ENCODE assay signal across 9 mouse cellular contexts in genomic region chr1:36277267-36278060, GRCm38 (mm10). TPM values are rescaled to one million over a fixed set of nuclear protein-coding genes. Genes with fewer than 3 reads are reported as not detected.
DNase-seq lines count a peak whose midpoint lies in the region; ATAC-seq and TF ChIP-seq lines count a peak whose summit lies in the region.
"Had no signal": no experiment of that assay in that cellular context is flagged by ENCODE, and none has a peak within 500 bp of the region (broad histone marks: within the 10 kb centered on the region; RNA-seq: fewer than 3 reads in every experiment).

No protein-coding gene starts in this region.

- H3K4me1 ChIP-seq in heart, embryonic 12.5 days (replicated peaks), result peaks cover 20% of the 10 kb centered on the region
- H3K4me1 ChIP-seq in kidney, adult 2 months (ENCODE audit: control insufficient read depth, insufficient read depth, low read length), result peaks cover 8% of the 10 kb centered on the region
- peaks cover 6% of the 10 kb centered on the region for H3K4me1 ChIP-seq in limb, embryonic 14.5 days (ENCODE audit: control insufficient read depth, insufficient read depth, low read length)

- TF ChIP-seq CTCF in kidney, adult 2 months (conservative IDR thresholded peaks at IDR 0.05; ENCODE audit: insufficient read depth, insufficient read length, low read depth, low read length), result peak; percentile 90

- no peaks in the 10 kb centered on the region for H3K9me3 ChIP-seq in heart, embryonic 12.5 days (replicated peaks)
- H3K9me3 ChIP-seq in limb, embryonic 14.5 days (ENCODE audit: control insufficient read depth, low read length), result no peaks in the 10 kb centered on the region

- H3K27ac ChIP-seq in heart, embryonic 12.5 days (ENCODE audit: poor library complexity, severe bottlenecking), result no peak overlapping the region
- H3K27ac ChIP-seq in kidney, adult 2 months (ENCODE audit: insufficient read depth, low read depth, low read length), result no peak overlapping the region
- no peak overlapping the region for H3K27ac ChIP-seq in limb, embryonic 14.5 days (replicated peaks; ENCODE audit: low read depth, low read length)
- H3K27ac ChIP-seq: macrophage had no signal

- H3K27me3 ChIP-seq in heart, embryonic 12.5 days (replicated peaks), result no peaks in the 10 kb centered on the region
- no peaks in the 10 kb centered on the region for H3K27me3 ChIP-seq in kidney, adult 2 months (replicated peaks; ENCODE audit: control insufficient read depth, insufficient read depth, low read length)
- H3K27me3 ChIP-seq in limb, embryonic 14.5 days (ENCODE audit: control insufficient read depth, insufficient read depth, low read length), result no peaks in the 10 kb centered on the region

- no peak for TF ChIP-seq POLR2A in kidney, adult 2 months (IDR thresholded peaks at IDR 0.05; ENCODE audit: low read depth, low read length)
- no peak for TF ChIP-seq POLR2A in limb, embryonic 14.5 days (IDR thresholded peaks at IDR 0.05; ENCODE audit: borderline replicate concordance, extremely low read depth, insufficient read depth, insufficient read length)

- no peak overlapping the region for H3K4me2 ChIP-seq in heart, embryonic 12.5 days
- H3K4me2 ChIP-seq in limb, embryonic 14.5 days (replicated peaks; ENCODE audit: low read depth, low read length, severe bottlenecking), result no peak overlapping the region

- 20% methylated on average over 7 of the region's 7 CpGs for WGBS in heart, embryonic 12.5 days
- WGBS in kidney, adult 2 months, result 33% methylated on average over 7 of the region's 7 CpGs
- WGBS in limb, embryonic 14.5 days, result 21% methylated on average over 7 of the region's 7 CpGs

- H3K9ac ChIP-seq in heart, embryonic 12.5 days, result no peak overlapping the region
- H3K9ac ChIP-seq in limb, embryonic 14.5 days (ENCODE audit: low read depth, low read length, severe bottlenecking), result no peak overlapping the region

- H3K36me3 ChIP-seq in heart, embryonic 12.5 days, result no peaks in the 10 kb centered on the region
- no peaks in the 10 kb centered on the region for H3K36me3 ChIP-seq in kidney, adult 2 months (ENCODE audit: control insufficient read depth, insufficient read depth, low read length)
- no peaks in the 10 kb centered on the region for H3K36me3 ChIP-seq in limb, embryonic 14.5 days (ENCODE audit: control insufficient read depth, insufficient read depth, low read length)

- ATAC-seq in heart, embryonic 12.5 days (ENCODE audit: insufficient number of reproducible peaks, low FRiP score), result no peak
- peak; percentile 52 for ATAC-seq in erythroid progenitor cell, adult 5-6 weeks (replicated peaks; ENCODE audit: low FRiP score, poor library complexity, severe bottlenecking)
- ATAC-seq in limb, embryonic 14.5 days (ENCODE audit: low FRiP score, low read depth), result no peak
- ATAC-seq in neutrophil, adult 5-6 weeks (ENCODE audit: extremely low read depth, insufficient number of reproducible peaks, low FRiP score, poor library complexity, severe bottlenecking), result peak; percentile 31

- DNase-seq in heart, adult 18-20 months, result peak; percentile 84 to 93
- DNase-seq in brain, adult 2 months (ENCODE audit: low read depth, low spot score), result peak; percentile 70
- DNase-seq in kidney, adult 2 months, result peak; percentile 85
- DNase-seq in limb, embryonic 14.5 days (ENCODE audit: low spot score), result peak; percentile 60
- DNase-seq in thymus, adult 18-20 months, result peak; percentile 66 to 73

- no peak overlapping the region for H3K4me3 ChIP-seq in heart, embryonic 12.5 days
- H3K4me3 ChIP-seq in kidney, adult 2 months (ENCODE audit: insufficient read depth, low read depth, low read length), result no peak overlapping the region
- no peak overlapping the region for H3K4me3 ChIP-seq in limb, embryonic 14.5 days (replicated peaks; ENCODE audit: low read length)

RNA-seq across cellular contexts. Expression of gene Neurl3, which starts 3.0 kb away (rescaled TPM):
- 1 to 10 TPM; 3.2 to 3.4 TPM for total RNA-seq in heart, adult 18-20 months (2021)
- polyA plus RNA-seq in heart, embryonic 12.5 days (2016; fragmentation: Nextera tagmentation; extraction: Ambion mirVana), result 2.4 and 2.6 TPM in 2 replicates
- total RNA-seq in erythroid progenitor cell, adult 5-6 weeks (2015; ENCODE audit: low replicate concordance), result 6.1 and 7.1 TPM in 2 replicates
- total RNA-seq in erythroid progenitor cell, adult 5-6 weeks (2017; ENCODE audit: low replicate concordance), result 4.7 and 10.0 TPM in 2 replicates
- 7.4 and 9.9 TPM in 2 replicates for polyA plus RNA-seq in kidney, adult 2 months (2012; rRNA removed)
- 3.0 and 3.7 TPM in 2 replicates for polyA plus RNA-seq in limb, embryonic 14.5 days (2012; rRNA removed)
- 1.8 and 1.9 TPM in 2 replicates for polyA plus RNA-seq in limb, embryonic 14.5 days (2014; fragmentation: Nextera tagmentation; extraction: Ambion mirVana)
- 433 and 491 TPM in 2 replicates for total RNA-seq in neutrophil, adult 5-6 weeks (2017)

RNA-seq across cellular contexts. Expression of gene Arid5a, which starts 30.1 kb away (rescaled TPM):
- total RNA-seq in heart, adult 18-20 months (2021), result 10 to 100 TPM; 10.8 to 12.7 TPM
- polyA plus RNA-seq in heart, embryonic 12.5 days (2016; fragmentation: Nextera tagmentation; extraction: Ambion mirVana), result 15.1 and 15.3 TPM in 2 replicates
- 2.9 and 9.2 TPM in 2 replicates for total RNA-seq in erythroid progenitor cell, adult 5-6 weeks (2015; ENCODE audit: low replicate concordance)
- 0.53 and 2.1 TPM in 2 replicates for total RNA-seq in erythroid progenitor cell, adult 5-6 weeks (2017; ENCODE audit: low replicate concordance)
- 3.3 and 4.5 TPM in 2 replicates for polyA plus RNA-seq in kidney, adult 2 months (2012; rRNA removed)
- 7.1 and 9.1 TPM in 2 replicates for polyA plus RNA-seq in limb, embryonic 14.5 days (2012; rRNA removed)
- polyA plus RNA-seq in limb, embryonic 14.5 days (2014; fragmentation: Nextera tagmentation; extraction: Ambion mirVana), result 8.0 and 9.6 TPM in 2 replicates
- 199 and 207 TPM in 2 replicates for total RNA-seq in neutrophil, adult 5-6 weeks (2017)

RNA-seq across cellular contexts. Expression of gene Uggt1, which starts 32.9 kb away (rescaled TPM):
- total RNA-seq in heart, adult 18-20 months (2021), result 10 to 100 TPM; 26.3 to 28.2 TPM
- polyA plus RNA-seq in heart, embryonic 12.5 days (2016; fragmentation: Nextera tagmentation; extraction: Ambion mirVana), result 46.0 and 53.3 TPM in 2 replicates
- 21.8 and 42.2 TPM in 2 replicates for total RNA-seq in erythroid progenitor cell, adult 5-6 weeks (2015; ENCODE audit: low replicate concordance)
- total RNA-seq in erythroid progenitor cell, adult 5-6 weeks (2017; ENCODE audit: low replicate concordance), result 32.2 and 62.3 TPM in 2 replicates
- 12.6 and 15.3 TPM in 2 replicates for polyA plus RNA-seq in kidney, adult 2 months (2012; rRNA removed)
- polyA plus RNA-seq in limb, embryonic 14.5 days (2012; rRNA removed), result 28.2 and 30.8 TPM in 2 replicates
- polyA plus RNA-seq in limb, embryonic 14.5 days (2014; fragmentation: Nextera tagmentation; extraction: Ambion mirVana), result 72.0 and 74.3 TPM in 2 replicates
- total RNA-seq in neutrophil, adult 5-6 weeks (2017), result 103 and 117 TPM in 2 replicates

Comparison
In these comparisons a context has a peak if more than half of its experiments do, and no peak if none do; other contexts are left out.
1. ATAC-seq: peak in erythroid progenitor cell, adult 5-6 weeks (single experiment) and neutrophil, adult 5-6 weeks (single experiment); none in heart, embryonic 12.5 days (single experiment) and limb, embryonic 14.5 days (single experiment).
2. RNA of gene Neurl3, which starts 3.0 kb away (total RNA-seq): 433 to 491 TPM in neutrophil, adult 5-6 weeks; 4.7 to 10.0 TPM in erythroid progenitor cell, adult 5-6 weeks and 3.2 to 3.4 TPM in heart, adult 18-20 months; every median in the first group is over 10 times any median in the second.
3. RNA of gene Arid5a, which starts 30.1 kb away (total RNA-seq): 199 to 207 TPM in neutrophil, adult 5-6 weeks; 10.8 to 12.7 TPM in heart, adult 18-20 months and 0.53 to 9.2 TPM in erythroid progenitor cell, adult 5-6 weeks; every median in the first group is over 10 times any median in the second.
4. Peak in every context shown above with its lines, with median percentiles within 50 percentile points of each other: DNase-seq.